17 mouse cellular contexts compared by ENCODE assay signal in the genomic region with DNA sequence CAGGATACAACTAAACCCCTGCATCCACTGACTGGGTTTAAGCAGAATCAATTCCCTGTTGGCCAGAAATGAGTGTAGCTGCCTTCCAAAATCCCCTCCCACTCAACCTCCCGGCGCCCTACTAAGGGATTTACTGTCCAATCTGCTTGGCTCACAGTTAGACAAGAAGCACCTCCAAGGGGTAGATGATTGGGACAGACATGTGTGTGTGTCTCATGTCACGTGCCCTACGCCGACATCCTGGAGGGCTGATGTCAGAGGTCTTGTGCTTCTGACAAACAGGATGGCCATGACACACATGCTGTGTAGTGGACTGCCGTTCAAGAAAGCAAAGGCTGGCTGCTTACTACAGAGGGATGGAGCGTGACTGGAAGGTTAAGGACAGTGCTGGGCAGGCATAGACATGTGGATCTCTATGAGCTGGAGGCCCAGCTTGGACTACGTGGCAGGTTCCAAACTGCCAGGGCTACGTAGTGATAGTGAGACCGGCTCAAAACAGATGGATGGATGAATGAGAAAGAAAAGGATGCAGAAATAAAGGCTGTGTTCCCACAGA.
DNase-seq lines count a peak whose midpoint lies in the region; TF ChIP-seq lines count a peak whose summit lies in the region.
"Had no signal": no experiment of that assay in that cellular context is flagged by ENCODE, and none has a peak within 500 bp of the region (broad histone marks: within the 10 kb centered on the region; RNA-seq: fewer than 3 reads in every experiment).

No protein-coding gene starts in this region.

- 92% methylated on average over 10 of the region's 10 CpGs for WGBS in macrophage (ENCODE audit: missing documents)

- H3K27ac ChIP-seq in bone marrow macrophage, adult 2 months (ENCODE audit: insufficient read depth, low read depth, low read length): peak overlapping the region; percentile 20; the same call in 1 of the 2 replicates
- peak overlapping the region; percentile 24 for H3K27ac ChIP-seq in macrophage
- H3K27ac ChIP-seq: embryonic facial prominence, embryonic 15.5 days; forebrain, embryonic 15.5 days; hindbrain, embryonic 10.5 days; hindbrain, embryonic 14.5 days had no signal

- no peak for TF ChIP-seq POLR2A in bone marrow macrophage, adult 2 months (IDR thresholded peaks at IDR 0.05; ENCODE audit: borderline replicate concordance, low read depth, low read length)

- H3K4me1 ChIP-seq in bone marrow macrophage, adult 2 months (ENCODE audit: control insufficient read depth, insufficient read depth, low read length): peaks cover 10% of the 10 kb centered on the region
- H3K4me1 ChIP-seq: embryonic facial prominence, embryonic 15.5 days had no signal

- H3K4me3 ChIP-seq in bone marrow macrophage, adult 2 months (ENCODE audit: insufficient read depth, low read length): no peak overlapping the region
- H3K4me3 ChIP-seq in macrophage (ENCODE audit: inconsistent target): no peak overlapping the region
- H3K4me3 ChIP-seq: embryonic facial prominence, embryonic 15.5 days; erythroblast, embryonic 14.5 days; forebrain, embryonic 15.5 days; heart, embryonic 12.5 days; hindbrain, embryonic 10.5 days had no signal

- H3K79me2 ChIP-seq in macrophage (ENCODE audit: inconsistent target): no peaks in the 10 kb centered on the region

- no peaks in the 10 kb centered on the region for H3K36me3 ChIP-seq in macrophage (ENCODE audit: inconsistent target)
- H3K36me3 ChIP-seq: embryonic facial prominence, embryonic 15.5 days; forebrain, embryonic 15.5 days; heart, embryonic 12.5 days; hindbrain, embryonic 10.5 days had no signal

- no peak for TF ChIP-seq CTCF in bone marrow macrophage, adult 2 months (IDR thresholded peaks at IDR 0.05; ENCODE audit: low read depth, low read length)

- DNase-seq in adrenal gland, adult 2 months: peak; percentile 64
- no peak for DNase-seq in adrenal gland, postnatal 25 days
- DNase-seq in adrenal gland, postnatal 10 days: peak; percentile 16
- no peak for DNase-seq in cerebellum, postnatal 25 days
- no peak for DNase-seq in thymus, adult 18-20 months
- DNase-seq: cerebellum, adult 2 months; cerebellum, postnatal 10 days; embryo, embryonic 11 days; gastrocnemius, postnatal 14 days had no signal

Comparison
In these comparisons a context has a peak if more than half of its experiments do, and no peak if none do; other contexts are left out.
1. DNase-seq: peak in adrenal gland, adult 2 months (single experiment) and adrenal gland, postnatal 10 days (single experiment); none in adrenal gland, postnatal 25 days (single experiment), cerebellum, postnatal 25 days (0 of 2) and thymus, adult 18-20 months (0 of 2).